Mouse (Mus musculus) embryonic facial prominence, embryonic 14.5 days (tissue): Measurements from ENCODE around the gene Lrrc75b. TPM values are rescaled to one million over a fixed set of nuclear protein-coding genes. Genes with fewer than 3 reads are reported as not detected.
"Not testable (repeated sequence)": the region's sequence is repeated elsewhere in the genome, so short reads cannot be mapped to it uniquely, and the experiment has no call there.

Source experiments
- ATAC-seq: fragments of 200-750 bp; cut with Nextera tagmentation; 2 replicates; pipeline ENCODE4 v1.8.0; 2017; ENCODE audit warnings: low read depth, moderate number of reproducible peaks, moderate TSS enrichment
- DNase-seq: peaks from one replicate; pipeline ENCODE4 v3.0.0-alpha.2; 2015; ENCODE audit warnings: low spot score
- H3K27ac ChIP-seq: fragments of 300-500 bp; sonication (generic); replicated peaks from 2 replicates; pipeline ENCODE4 v1.5.1; 2014; ENCODE audit warnings: low read depth, mild to moderate bottlenecking, low read length, moderate library complexity
- H3K27me3 ChIP-seq: fragments of 300-500 bp; sonication (generic); replicated peaks from 2 replicates; pipeline ENCODE4 v1.6.1; 2014; ENCODE audit warnings: low read length; ENCODE audit not compliant: control insufficient read depth, insufficient read depth
- H3K36me3 ChIP-seq: fragments of 300-500 bp; sonication (generic); 2 replicates; pipeline ENCODE4 v1.6.1; 2014; ENCODE audit warnings: low read length, mixed read lengths; ENCODE audit not compliant: control insufficient read depth, insufficient read depth
- H3K4me1 ChIP-seq: fragments of 300-500 bp; sonication (generic); 2 replicates; pipeline ENCODE4 v1.6.1; 2014; ENCODE audit warnings: antibody characterized with exemption, low read length; ENCODE audit not compliant: control insufficient read depth, insufficient read depth
- H3K4me2 ChIP-seq: fragments of 300-500 bp; sonication (generic); 2 replicates; pipeline ENCODE4 v1.6.1; 2014; ENCODE audit warnings: low read depth, mild to moderate bottlenecking, low read length, moderate library complexity, mixed read lengths
- H3K4me3 ChIP-seq: fragments of 300-500 bp; sonication (generic); 2 replicates; pipeline ENCODE4 v1.5.1; 2014; ENCODE audit warnings: low read depth, mild to moderate bottlenecking, low read length
- H3K9ac ChIP-seq: fragments of 300-500 bp; sonication (generic); 2 replicates; pipeline ENCODE4 v1.6.1; 2014; ENCODE audit warnings: low read depth, mild to moderate bottlenecking, low read length, moderate library complexity, mixed read lengths
- H3K9me3 ChIP-seq: fragments of 300-500 bp; sonication (generic); 2 replicates; pipeline ENCODE4 v1.6.1; 2016; ENCODE audit warnings: low read length; ENCODE audit not compliant: control insufficient read depth
- WGBS: fragments of 180-500 bp; shearing (Covaris S2); extraction: QIAGEN DNeasy Blood & Tissue Kit; methylation state at CpG from one replicate; pipeline ENCODE4 v1.1.7; 2014; 5-methylcytosine and 5-hydroxymethylcytosine counted together
- polyA plus RNA-seq: library from polyadenylated mRNA; unstranded; fragments of >200 nt; fragmentation: Nextera tagmentation; extraction: Ambion mirVana; gene quantifications from 2 replicates; pipeline ENCODE4 v1.2.1, GENCODE M21; 2014

Gene Lrrc75b
- polyA plus RNA-seq, 1 experiment from 2014 or later = 7.9 TPM

DNA sequence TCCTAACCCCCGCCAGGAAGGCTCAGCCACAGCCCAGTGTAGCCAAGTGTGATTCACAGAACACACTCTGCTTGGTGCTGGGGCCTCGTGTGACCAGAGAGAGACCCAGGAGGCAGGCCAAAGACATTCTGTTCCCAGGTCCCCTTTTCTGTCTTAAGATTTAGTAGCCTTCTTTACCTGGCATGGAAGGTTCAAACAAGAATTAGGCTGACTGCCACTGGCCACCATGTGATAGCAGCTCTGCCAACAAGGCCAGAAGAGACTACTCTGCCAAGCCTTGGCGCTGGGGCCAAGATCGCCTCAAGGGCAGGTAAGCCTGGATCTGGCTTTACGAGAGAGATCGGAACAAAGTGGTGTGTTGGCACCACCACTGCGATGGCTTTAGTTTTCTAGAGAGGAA lies 49.7 kb downstream of the Lrrc75b start:
- DNase-seq = no peak
- WGBS = 95% methylated on average over 7 of the region's 7 CpGs
- no peak for ATAC-seq

DNA sequence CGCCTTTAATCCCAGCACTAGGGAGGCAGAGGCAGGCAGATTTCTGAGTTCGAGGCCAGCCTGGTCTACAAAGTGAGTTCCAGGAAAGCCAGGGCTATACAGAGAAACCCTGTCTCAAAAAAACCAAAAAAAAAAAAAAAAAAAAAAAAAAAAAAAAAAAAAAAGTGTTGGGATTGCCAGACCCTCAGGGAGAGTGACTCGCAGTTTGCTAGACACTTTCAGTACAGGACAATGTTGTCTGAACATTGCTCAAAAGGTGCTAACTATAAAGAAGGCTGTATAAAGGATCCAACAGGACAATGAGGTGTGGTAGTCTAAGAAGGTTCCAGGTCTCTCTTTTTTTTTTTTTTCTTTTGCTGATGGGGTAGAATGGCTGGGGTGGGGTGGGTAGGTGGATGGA lies 54.2 kb downstream of the Lrrc75b start:
- not testable (repeated sequence) for H3K27me3 ChIP-seq, DNase-seq, H3K4me1 ChIP-seq, H3K27ac ChIP-seq, H3K9ac ChIP-seq, H3K9me3 ChIP-seq, H3K4me3 ChIP-seq, H3K4me2 ChIP-seq, ATAC-seq
- 96% methylated on average over 3 of the region's 3 CpGs for WGBS
- peaks cover 47% of the 10 kb centered on the region for H3K36me3 ChIP-seq

More for the DNA sequence above, 49.7 kb downstream of the Lrrc75b start:
- Histone ChIP-seq H3K4me1 (no peaks in the 10 kb centered on the region), H3K9ac (no peak overlapping the region), H3K36me3 (peaks cover 60% of the 10 kb centered on the region), H3K4me2 (no peak overlapping the region), H3K27me3 (no peaks in the 10 kb centered on the region), H3K27ac (no peak overlapping the region), H3K4me3 (no peak overlapping the region), H3K9me3 (no peaks in the 10 kb centered on the region)

DNA sequence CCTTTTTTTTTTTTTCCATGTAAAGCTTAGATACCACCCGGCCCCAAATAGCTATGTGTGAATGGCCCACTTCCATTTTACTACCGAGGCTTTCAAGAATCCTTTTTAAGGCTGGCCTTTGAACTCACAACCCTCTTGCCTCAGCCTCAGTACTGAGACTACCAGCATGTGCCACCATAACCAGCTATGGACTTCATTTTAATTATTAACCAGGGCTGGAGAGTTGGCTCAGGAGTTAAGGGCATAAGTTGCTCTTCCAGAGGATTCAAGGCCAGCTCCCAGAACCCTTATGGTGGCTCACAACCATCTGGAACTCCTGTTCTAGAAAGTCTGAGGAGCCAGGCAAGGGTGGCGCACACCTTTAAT lies 55.0 kb downstream of the Lrrc75b start:
- Histone ChIP-seq H3K9me3 (peaks cover 3% of the 10 kb centered on the region; the same call in 1 of the 2 replicates), H3K4me1 (no peaks in the 10 kb centered on the region), H3K36me3 (peaks cover 38% of the 10 kb centered on the region), H3K9ac (no peak overlapping the region), H3K27ac (no peak overlapping the region), H3K4me3 (no peak overlapping the region), H3K27me3 (no peaks in the 10 kb centered on the region), H3K4me2 (no peak overlapping the region)
- DNase-seq = no peak
- 86% methylated on average over 3 of the region's 3 CpGs for WGBS
- ATAC-seq = no peak

DNA sequence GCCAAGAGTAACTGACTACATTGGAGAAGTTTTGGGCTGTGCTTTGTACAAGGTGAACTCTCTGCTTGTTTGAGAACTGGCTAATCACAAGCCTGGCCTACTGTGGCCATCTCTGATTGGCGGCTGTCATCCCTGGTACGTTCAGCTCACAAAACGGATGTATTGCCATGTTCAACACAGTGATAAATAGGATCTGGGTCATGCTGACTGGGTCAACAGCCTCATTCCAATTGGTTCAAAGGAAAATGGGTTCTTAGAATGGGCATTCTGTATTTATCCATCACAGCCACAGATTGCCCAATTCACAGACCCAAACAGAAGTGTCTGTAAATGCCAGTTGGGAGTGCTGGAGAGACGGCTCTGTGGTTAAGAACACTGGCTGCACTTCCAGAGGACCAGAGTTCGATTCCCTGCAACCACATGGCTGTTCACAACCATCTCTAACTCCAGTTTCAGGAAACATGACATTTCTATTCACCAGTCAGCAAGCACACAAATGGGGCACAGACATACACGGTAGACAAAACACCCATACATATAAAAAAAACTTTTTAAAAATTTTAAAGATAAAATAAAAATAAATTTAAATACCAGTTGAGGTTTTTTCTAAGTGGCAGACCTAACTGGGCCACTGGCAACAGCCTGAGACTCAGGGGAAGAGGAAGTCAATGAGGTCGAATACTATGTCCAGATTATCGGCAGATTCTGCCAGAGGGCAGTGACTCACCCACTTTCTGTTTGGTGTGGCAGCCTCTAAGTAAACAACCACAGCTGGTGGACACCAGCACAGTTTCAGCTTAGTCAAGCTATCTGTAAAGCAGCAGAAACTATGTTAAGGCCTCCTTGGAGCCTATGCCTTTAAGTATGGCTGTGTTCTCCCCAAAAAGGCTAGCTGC lies 55.6 kb downstream of the Lrrc75b start:
- peaks cover 32% of the 10 kb centered on the region for H3K36me3 ChIP-seq
- H3K4me3 ChIP-seq = no peak overlapping the region
- H3K27ac ChIP-seq = no peak overlapping the region
- H3K9me3 ChIP-seq = peaks cover 3% of the 10 kb centered on the region; the same call in 1 of the 2 replicates
- 80% methylated on average over 8 of the region's 8 CpGs for WGBS
- H3K9ac ChIP-seq = no peak overlapping the region
- H3K4me2 ChIP-seq = no peak overlapping the region
- H3K27me3 ChIP-seq = no peaks in the 10 kb centered on the region
- ATAC-seq = no peak
- no peaks in the 10 kb centered on the region for H3K4me1 ChIP-seq
- no peak for DNase-seq

DNA sequence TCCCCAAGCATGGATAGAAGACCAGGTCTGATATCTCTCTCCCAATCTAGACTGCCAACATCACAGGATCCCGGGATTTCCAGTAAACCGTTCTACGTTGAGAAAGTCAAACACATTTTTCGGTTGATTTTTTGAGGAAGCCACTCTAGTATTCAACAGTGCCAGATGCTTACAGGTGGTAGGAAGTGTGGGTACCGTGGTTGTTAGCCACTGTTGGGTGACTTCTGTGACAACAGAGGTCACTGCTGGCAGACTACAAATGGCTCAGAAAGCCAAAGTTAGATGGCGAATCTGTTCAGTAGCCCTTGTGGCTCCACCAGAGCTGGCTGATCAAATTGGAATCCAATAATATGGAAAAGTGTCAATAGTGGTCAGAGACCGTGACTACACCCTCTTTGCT lies 56.4 kb downstream of the Lrrc75b start:
- Histone ChIP-seq H3K27ac (no peak overlapping the region), H3K9ac (no peak overlapping the region), H3K36me3 (peaks cover 24% of the 10 kb centered on the region), H3K4me1 (no peaks in the 10 kb centered on the region), H3K27me3 (no peaks in the 10 kb centered on the region), H3K9me3 (peaks cover 3% of the 10 kb centered on the region; the same call in 1 of the 2 replicates), H3K4me2 (no peak overlapping the region), H3K4me3 (no peak overlapping the region)
- ATAC-seq = no peak
- DNase-seq = no peak
- 90% methylated on average over 7 of the region's 7 CpGs for WGBS

DNA sequence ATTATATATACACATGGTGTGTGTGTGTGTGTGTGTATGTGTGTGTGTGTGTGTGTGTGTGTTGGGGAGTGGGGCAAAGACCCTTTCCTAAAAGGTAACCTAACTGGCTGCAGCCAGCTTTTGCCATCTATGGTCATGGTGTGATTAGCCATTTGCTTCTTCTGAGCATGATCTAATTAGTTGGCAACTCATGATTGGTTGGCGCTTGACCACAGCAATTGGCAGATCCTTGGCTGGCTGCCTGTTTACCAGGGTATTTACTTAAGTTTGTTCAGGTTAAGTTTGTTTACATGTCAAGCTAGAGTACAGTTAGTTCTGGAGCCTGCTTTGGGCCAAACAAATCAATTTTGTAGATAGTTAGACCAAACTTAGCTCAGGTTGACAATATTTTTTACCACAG lies 58.5 kb downstream of the Lrrc75b start:
- 100% methylated on average over 1 of the region's 1 CpGs for WGBS

DNA sequence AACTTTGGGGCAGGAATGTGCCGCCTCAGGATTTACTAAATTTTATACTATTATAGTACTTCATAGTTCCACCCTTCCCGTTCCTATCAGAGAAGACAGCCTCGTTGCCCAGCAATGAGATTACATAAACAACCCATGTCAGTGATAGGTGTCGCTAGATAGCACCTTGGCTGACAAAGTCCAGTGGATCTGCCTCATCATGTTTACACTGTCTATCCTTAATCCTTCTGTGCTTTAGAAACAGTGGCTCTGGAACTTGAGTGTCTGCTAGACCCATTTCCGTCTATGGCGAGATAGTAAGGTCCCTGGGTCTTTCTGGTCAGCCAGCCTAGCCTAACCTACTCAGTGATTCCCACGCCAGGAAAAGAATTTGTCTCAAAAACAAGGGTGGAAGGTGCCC lies 59.8 kb downstream of the Lrrc75b start:
- H3K9me3 ChIP-seq = peaks cover 3% of the 10 kb centered on the region; the same call in 1 of the 2 replicates
- H3K36me3 ChIP-seq = no peaks in the 10 kb centered on the region
- H3K4me1 ChIP-seq = no peaks in the 10 kb centered on the region
- WGBS = 74% methylated on average over 7 of the region's 7 CpGs
- DNase-seq (no peak), ATAC-seq (no peak)
- H3K27me3 ChIP-seq = no peaks in the 10 kb centered on the region
- H3K4me2 ChIP-seq = no peak overlapping the region
- H3K9ac ChIP-seq = no peak overlapping the region
- no peak overlapping the region for H3K4me3 ChIP-seq
- H3K27ac ChIP-seq = no peak overlapping the region

More for the DNA sequence above, 58.5 kb downstream of the Lrrc75b start:
- ATAC-seq (no peak), DNase-seq (no peak)
- Histone ChIP-seq H3K27me3 (no peaks in the 10 kb centered on the region), H3K4me2 (no peak overlapping the region), H3K9me3 (peaks cover 3% of the 10 kb centered on the region; the same call in 1 of the 2 replicates), H3K27ac (no peak overlapping the region), H3K4me3 (no peak overlapping the region), H3K9ac (no peak overlapping the region), H3K4me1 (no peaks in the 10 kb centered on the region), H3K36me3 (0 out of 2 replicates have a peak, but pooled peaks cover 5% of the 10 kb centered on the region)
